Comparison of ENCODE assay signal across 21 mouse cellular contexts in the genomic region with DNA sequence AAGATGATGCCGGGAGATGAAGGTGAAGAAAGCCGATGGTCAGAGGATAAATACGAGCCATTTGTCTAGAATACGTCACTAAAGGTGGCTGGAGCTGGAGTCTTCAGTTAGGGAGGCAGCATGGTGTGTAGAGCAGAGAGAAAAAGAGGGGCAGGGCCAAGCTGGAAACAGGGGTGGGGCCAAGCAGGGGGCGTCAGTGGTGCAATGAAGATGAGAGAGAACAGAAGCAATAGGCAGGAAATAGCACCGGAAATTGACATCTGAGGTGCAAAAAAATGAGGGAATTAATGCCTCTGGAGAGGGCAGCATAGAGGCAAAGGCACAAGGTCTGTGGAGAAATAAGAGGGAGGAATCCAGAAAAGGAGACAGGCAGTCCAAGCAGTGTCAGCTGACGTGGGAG.
DNase-seq lines count a peak whose midpoint lies in the region; TF ChIP-seq lines count a peak whose summit lies in the region.
"Had no signal": no experiment of that assay in that cellular context is flagged by ENCODE, and none has a peak within 500 bp of the region (broad histone marks: within the 10 kb centered on the region; RNA-seq: fewer than 3 reads in every experiment).

No protein-coding gene starts in this region.

- TF ChIP-seq CTCF in thymus, adult 2 months (IDR thresholded peaks at IDR 0.05; ENCODE audit: borderline replicate concordance, control insufficient read depth, extremely low read depth, insufficient read depth, low read length, poor library complexity) = no peak

- H3K36me3 ChIP-seq in thymus, adult 2 months (ENCODE audit: control insufficient read depth, insufficient read depth, low read length) = no peaks in the 10 kb centered on the region
- H3K36me3 ChIP-seq: embryonic facial prominence, embryonic 13.5 days; forebrain, embryonic 12.5 days; G1E; heart, embryonic 15.5 days; hindbrain, embryonic 10.5 days; hindbrain, embryonic 15.5 days had no signal

- H3K27ac ChIP-seq in thymus, adult 2 months (ENCODE audit: control insufficient read depth, insufficient read depth, low read length) = no peak overlapping the region
- H3K27ac ChIP-seq: embryonic facial prominence, embryonic 13.5 days; forebrain, embryonic 12.5 days; heart, embryonic 15.5 days; hindbrain, embryonic 10.5 days; hindbrain, embryonic 15.5 days had no signal

- 66% methylated on average over 7 of the region's 7 CpGs for WGBS in thymus, adult 2 months

- DNase-seq in thymus, postnatal 14 days = peak; percentile 57
- no peak for DNase-seq in thymus, adult 2 months
- DNase-seq in T-cell, adult 2 months (ENCODE audit: low spot score) = peak; percentile 76
- peak; percentile 64 for DNase-seq in induced T-regulatory cell, adult 2 months (ENCODE audit: low read depth)
- peak; percentile 77 for DNase-seq in naive thymus-derived CD4-positive, alpha-beta T cell, adult 2 months (ENCODE audit: low read depth)
- DNase-seq in heart, postnatal 25 days (ENCODE audit: low spot score) = no peak
- no peak for DNase-seq in spleen, postnatal 14 days (ENCODE audit: low spot score in 2 of 2)
- no peak for DNase-seq in frontal cortex, adult 2 months (ENCODE audit: extremely low spot score in 1 of 2, low spot score in 1 of 2)
- DNase-seq: adrenal gland, postnatal 14 days; cerebellum, adult 11-12 months; cerebellum, adult 9-10 months; cerebellum, postnatal 25 days; gastrocnemius, postnatal 25 days; heart, adult 18-20 months; heart, postnatal 14 days had no signal

- H3K27me3 ChIP-seq in thymus, adult 2 months (ENCODE audit: control insufficient read depth, insufficient read depth, low read length) = no peaks in the 10 kb centered on the region
- H3K27me3 ChIP-seq: embryonic facial prominence, embryonic 13.5 days; forebrain, embryonic 12.5 days; heart, embryonic 15.5 days; hindbrain, embryonic 15.5 days had no signal

- peaks cover 22% of the 10 kb centered on the region for H3K4me1 ChIP-seq in thymus, adult 2 months (replicated peaks; ENCODE audit: control insufficient read depth, insufficient read depth, low read length)
- H3K4me1 ChIP-seq: forebrain, embryonic 12.5 days had no signal

- H3K4me3 ChIP-seq in thymus, adult 2 months (ENCODE audit: control insufficient read depth, insufficient read depth, low read length) = no peak overlapping the region
- H3K4me3 ChIP-seq: embryonic facial prominence, embryonic 13.5 days; forebrain, embryonic 12.5 days; heart, embryonic 15.5 days; hindbrain, embryonic 10.5 days; hindbrain, embryonic 15.5 days had no signal

- no peak for TF ChIP-seq POLR2A in thymus, adult 2 months (IDR thresholded peaks at IDR 0.05; ENCODE audit: control insufficient read depth, extremely low read depth, insufficient read depth, low read length, poor library complexity)

- intact Hi-C loops in heart, postnatal 25 days (cut with DNase I) = no loop called here

Comparison
In these comparisons a context has a peak if more than half of its experiments do, and no peak if none do; other contexts are left out.
1. DNase-seq: peak in thymus, postnatal 14 days (single experiment), T-cell, adult 2 months (single experiment), induced T-regulatory cell, adult 2 months (single experiment) and naive thymus-derived CD4-positive, alpha-beta T cell, adult 2 months (single experiment); none in thymus, adult 2 months (single experiment), heart, postnatal 25 days (single experiment), spleen, postnatal 14 days (0 of 2) and frontal cortex, adult 2 months (0 of 2).